Mouse (Mus musculus) CH12.LX (cell line): ENCODE measurements around the gene Ankrd11.

Experiments
- CTCF ChIP-seq, 2 experiments: IDR thresholded peaks in 1 of 2; conservative IDR thresholded peaks in 1 of 2; 2 replicates each; pipeline ENCODE4 v1.5.1; 2011 to 2012; ENCODE audit warnings: low read depth in 2 of 2, low read length in 2 of 2, improper control_type of control experiment in 1 of 2, inconsistent platforms in 1 of 2, mild to moderate bottlenecking in 1 of 2, moderate library complexity in 1 of 2
- EP300 ChIP-seq: IDR thresholded peaks from 2 replicates; pipeline ENCODE4 v1.6.1; 2011; ENCODE audit warnings: low read length, improper control_type of control experiment
- KAT2A ChIP-seq: IDR thresholded peaks from 2 replicates; pipeline ENCODE4 v1.6.1; 2012; ENCODE audit warnings: low read length, improper control_type of control experiment, inconsistent platforms; ENCODE audit not compliant: insufficient replicate concordance
- POLR2A ChIP-seq: IDR thresholded peaks from 2 replicates; pipeline ENCODE4 v1.6.1; 2011; ENCODE audit warnings: low read depth, mild to moderate bottlenecking, improper control_type of control experiment, low read length
- POLR2AphosphoS2 ChIP-seq: IDR thresholded peaks from 2 replicates; pipeline ENCODE4 v1.6.1; 2011; ENCODE audit warnings: low read depth, low read length, improper control_type of control experiment
- RAD21 ChIP-seq: IDR thresholded peaks from 2 replicates; pipeline ENCODE4 v1.6.1; 2011; ENCODE audit warnings: low read depth, mild to moderate bottlenecking, low read length, improper control_type of control experiment, moderate library complexity
- SMC3 ChIP-seq: IDR thresholded peaks from 2 replicates; pipeline ENCODE4 v1.6.1; 2011; ENCODE audit warnings: low read depth, low read length, improper control_type of control experiment
- TBP ChIP-seq: conservative IDR thresholded peaks from 2 replicates; pipeline ENCODE4 v1.6.1; 2011; ENCODE audit warnings: low read depth, low read length, improper control_type of control experiment
- ZKSCAN1 ChIP-seq: IDR thresholded peaks from 2 replicates; pipeline ENCODE4 v1.6.1; 2012; ENCODE audit warnings: low read depth, inconsistent platforms, low read length, improper control_type of control experiment, borderline replicate concordance

- TF ChIP-seq ZKSCAN1 (no peak), EP300 (no peak), POLR2AphosphoS2 (no peak), CTCF (conservative IDR thresholded peaks at IDR 0.05 in 1 of 2, IDR thresholded peaks at IDR 0.05 in 1 of 2; ENCODE audit: low read depth in 2 of 2, low read length in 2 of 2) (no peak), TBP (no peak), KAT2A (no peak), POLR2A (no peak), SMC3 (no peak), RAD21 (no peak)
Measured at GRCm38 (mm10) chr8:122864719-122865129, 177.4 kb downstream of the Ankrd11 start.
